Mouse (Mus musculus) embryonic facial prominence, embryonic 13.5 days (tissue): ENCODE measurements around the gene Celf2. TPM values are rescaled to one million over a fixed set of nuclear protein-coding genes. Genes with fewer than 3 reads are reported as not detected.

Source experiments
- ATAC-seq: fragments of 200-750 bp; cut with Nextera tagmentation; 2 replicates; pipeline ENCODE4 v1.8.0; 2017; ENCODE audit warnings: low read depth; ENCODE audit not compliant: insufficient number of reproducible peaks, insufficient read depth, low FRiP score, low TSS enrichment
- H3K27ac ChIP-seq: fragments of 300-500 bp; sonication (generic); 2 replicates; pipeline ENCODE4 v1.5.1; 2015; ENCODE audit warnings: moderate library complexity, mild to moderate bottlenecking, inconsistent platforms
- H3K27me3 ChIP-seq: fragments of 300-500 bp; sonication (generic); 2 replicates; pipeline ENCODE4 v1.6.1; 2015; ENCODE audit warnings: mild to moderate bottlenecking, inconsistent platforms
- H3K36me3 ChIP-seq: fragments of 300-500 bp; sonication (generic); 2 replicates; pipeline ENCODE4 v1.6.1; 2015; ENCODE audit warnings: mild to moderate bottlenecking, inconsistent platforms
- H3K4me1 ChIP-seq: fragments of 300-500 bp; sonication (generic); 2 replicates; pipeline ENCODE4 v1.6.1; 2015; ENCODE audit warnings: inconsistent platforms
- H3K4me2 ChIP-seq: fragments of 300-500 bp; sonication (generic); 2 replicates; pipeline ENCODE4 v1.6.1; 2015; ENCODE audit warnings: moderate library complexity, mild to moderate bottlenecking, inconsistent platforms
- H3K4me3 ChIP-seq: fragments of 300-500 bp; sonication (generic); 2 replicates; pipeline ENCODE4 v1.5.1; 2015; ENCODE audit warnings: mild to moderate bottlenecking, inconsistent platforms
- H3K9ac ChIP-seq: fragments of 300-500 bp; sonication (generic); 2 replicates; pipeline ENCODE4 v1.6.1; 2015; ENCODE audit warnings: mild to moderate bottlenecking, inconsistent platforms
- H3K9me3 ChIP-seq: fragments of 300-500 bp; sonication (generic); 2 replicates; pipeline ENCODE4 v1.6.1; 2016; ENCODE audit warnings: inconsistent platforms
- WGBS: fragments of 180-500 bp; shearing (Covaris S2); methylation state at CpG from one replicate; pipeline ENCODE4 v1.1.7; 2015; ENCODE audit warnings: mixed read lengths; 5-methylcytosine and 5-hydroxymethylcytosine counted together
- polyA plus RNA-seq: library from polyadenylated mRNA; unstranded; fragments of >200 nt; fragmentation: Nextera tagmentation; extraction: Ambion mirVana; gene quantifications from 2 replicates; pipeline ENCODE4 v1.2.1, GENCODE M21; 2015

Celf2 gene
- polyA plus RNA-seq, 1 experiment from 2014 or later: 43.6 TPM

GRCm38 (mm10) chr2:7378736-7379135 lies 130.6 kb downstream of the Celf2 start:
- H3K4me2 ChIP-seq: no peak overlapping the region
- H3K36me3 ChIP-seq: no peaks in the 10 kb centered on the region
- no peaks in the 10 kb centered on the region for H3K4me1 ChIP-seq
- no peak for ATAC-seq
- no peak overlapping the region for H3K27ac ChIP-seq
- H3K27me3 ChIP-seq: no peaks in the 10 kb centered on the region
- no peak overlapping the region for H3K9ac ChIP-seq
- 21% methylated on average over 1 of the region's 1 CpGs for WGBS
- H3K4me3 ChIP-seq: no peak overlapping the region
- no peaks in the 10 kb centered on the region for H3K9me3 ChIP-seq

GRCm38 (mm10) chr2:7377878-7378277 lies 131.5 kb downstream of the Celf2 start:
- WGBS: 92% methylated on average over 1 of the region's 1 CpGs
- H3K9ac ChIP-seq: no peak overlapping the region
- no peaks in the 10 kb centered on the region for H3K36me3 ChIP-seq
- H3K4me1 ChIP-seq: no peaks in the 10 kb centered on the region
- H3K4me3 ChIP-seq: no peak overlapping the region
- no peaks in the 10 kb centered on the region for H3K27me3 ChIP-seq
- ATAC-seq: no peak
- no peaks in the 10 kb centered on the region for H3K9me3 ChIP-seq
- no peak overlapping the region for H3K27ac ChIP-seq
- H3K4me2 ChIP-seq: no peak overlapping the region

GRCm38 (mm10) chr2:7367738-7368137 lies 141.6 kb downstream of the Celf2 start:
- Histone ChIP-seq H3K27ac (no peak overlapping the region), H3K9ac (no peak overlapping the region), H3K4me1 (no peaks in the 10 kb centered on the region), H3K4me3 (no peak overlapping the region), H3K9me3 (no peaks in the 10 kb centered on the region), H3K36me3 (no peaks in the 10 kb centered on the region), H3K27me3 (no peaks in the 10 kb centered on the region), H3K4me2 (no peak overlapping the region)
- ATAC-seq: no peak
- 81% methylated on average over 4 of the region's 4 CpGs for WGBS

- H3K9me3 ChIP-seq: no peaks in the 10 kb centered on the region
- H3K27ac ChIP-seq: no peak overlapping the region
- H3K4me3 ChIP-seq: no peak overlapping the region
- no peak for ATAC-seq
- no peak overlapping the region for H3K9ac ChIP-seq
- 28% methylated on average over 5 of the region's 5 CpGs for WGBS
- H3K4me2 ChIP-seq: no peak overlapping the region
- no peaks in the 10 kb centered on the region for H3K27me3 ChIP-seq
- H3K4me1 ChIP-seq: no peaks in the 10 kb centered on the region
- H3K36me3 ChIP-seq: no peaks in the 10 kb centered on the region
These were observed 149.8 kb downstream of the Celf2 start for GRCm38 (mm10) chr2:7359557-7359956.

DNA sequence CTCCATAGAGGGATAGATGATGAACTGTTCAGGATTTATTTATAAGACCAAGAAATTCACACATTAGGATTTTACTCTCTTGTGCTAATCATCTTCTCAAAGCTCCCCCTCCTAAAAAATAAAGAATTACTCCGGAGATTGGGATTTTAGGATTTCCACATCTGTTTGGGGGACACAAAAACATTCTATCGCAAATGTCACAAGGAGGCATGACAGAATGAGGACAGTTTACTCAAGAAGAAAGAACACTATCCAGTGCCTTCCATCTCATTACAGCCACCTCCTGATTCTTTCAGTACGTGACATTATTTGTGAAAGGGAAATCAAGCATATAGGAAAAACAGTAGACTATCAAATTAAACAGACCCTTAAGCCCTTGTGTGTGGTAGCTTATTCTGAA lies 150.5 kb downstream of the Celf2 start:
- 74% methylated on average over 3 of the region's 3 CpGs for WGBS
- no peak for ATAC-seq
- Histone ChIP-seq H3K9ac (no peak overlapping the region), H3K4me3 (no peak overlapping the region), H3K27ac (no peak overlapping the region), H3K4me1 (no peaks in the 10 kb centered on the region), H3K36me3 (no peaks in the 10 kb centered on the region), H3K9me3 (no peaks in the 10 kb centered on the region), H3K4me2 (no peak overlapping the region), H3K27me3 (no peaks in the 10 kb centered on the region)

DNA sequence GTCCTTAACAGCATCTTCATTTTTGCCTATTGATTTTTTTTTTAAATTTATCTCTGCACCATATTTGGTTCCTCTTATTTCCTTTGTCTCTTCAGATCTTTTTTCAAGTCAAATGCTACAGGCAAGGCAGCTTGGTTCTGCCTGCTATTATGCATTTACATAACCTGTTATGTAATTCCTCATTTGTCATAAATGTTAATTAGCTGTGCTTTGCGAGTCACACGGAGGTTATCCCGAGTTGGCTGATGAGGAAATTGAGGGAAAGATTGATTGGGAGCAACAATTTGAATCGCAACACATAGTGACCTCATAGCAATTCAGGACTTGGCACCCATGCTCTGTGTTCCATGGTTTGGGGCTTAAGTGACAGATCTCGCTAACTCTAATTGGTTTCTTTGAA lies 158.1 kb downstream of the Celf2 start:
- H3K9ac ChIP-seq: no peak overlapping the region
- H3K36me3 ChIP-seq: no peaks in the 10 kb centered on the region
- ATAC-seq: no peak
- no peak overlapping the region for H3K4me3 ChIP-seq
- no peaks in the 10 kb centered on the region for H3K27me3 ChIP-seq
- H3K9me3 ChIP-seq: no peaks in the 10 kb centered on the region
- no peak overlapping the region for H3K4me2 ChIP-seq
- H3K4me1 ChIP-seq: no peaks in the 10 kb centered on the region
- no peak overlapping the region for H3K27ac ChIP-seq
- WGBS: 83% methylated on average over 5 of the region's 5 CpGs

DNA sequence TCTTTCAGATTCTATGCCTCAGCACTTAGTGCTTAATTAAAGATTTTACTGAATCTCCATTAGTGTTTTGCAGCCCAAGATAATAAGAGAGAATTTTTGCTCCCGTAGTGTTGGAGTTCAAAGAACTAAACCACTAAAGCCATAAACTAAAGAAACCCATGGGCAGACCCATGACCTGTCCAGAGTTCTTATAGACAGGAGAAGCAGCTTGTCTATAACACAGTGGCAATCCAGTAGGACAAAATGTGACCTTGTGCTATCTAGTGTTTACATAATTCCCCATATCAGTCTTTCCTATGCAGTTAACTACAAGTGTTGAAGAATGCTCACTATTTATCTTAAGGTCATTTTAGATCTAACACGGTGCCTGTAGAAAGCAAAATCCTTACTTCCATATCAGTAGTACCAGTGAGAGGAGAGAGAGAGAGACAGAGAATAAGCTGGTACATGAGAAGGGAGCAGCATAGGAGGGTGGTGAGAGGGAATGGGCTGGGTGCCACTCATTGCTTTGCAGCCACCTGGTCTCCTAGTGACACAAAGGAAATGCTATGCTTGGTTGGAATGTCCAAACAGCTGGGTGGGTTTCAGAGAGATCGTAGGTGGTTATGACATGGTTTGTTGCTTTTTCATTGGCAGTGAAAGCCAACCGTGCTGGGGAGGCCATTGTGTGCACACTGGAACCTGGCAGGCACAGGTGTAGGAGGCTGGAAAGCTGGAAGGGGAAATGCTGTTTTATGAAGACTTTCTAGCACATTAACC lies 162.5 kb downstream of the Celf2 start:
- no peak overlapping the region for H3K9ac ChIP-seq
- no peaks in the 10 kb centered on the region for H3K36me3 ChIP-seq
- H3K27me3 ChIP-seq: no peaks in the 10 kb centered on the region
- H3K27ac ChIP-seq: no peak overlapping the region
- H3K4me2 ChIP-seq: no peak overlapping the region
- no peaks in the 10 kb centered on the region; the same call in 1 of the 2 replicates for H3K9me3 ChIP-seq
- ATAC-seq: no peak
- no peak overlapping the region for H3K4me3 ChIP-seq
- WGBS: 80% methylated on average over 4 of the region's 4 CpGs
- H3K4me1 ChIP-seq: 0 out of 2 replicates have a peak, but pooled peaks cover 6% of the 10 kb centered on the region

DNA sequence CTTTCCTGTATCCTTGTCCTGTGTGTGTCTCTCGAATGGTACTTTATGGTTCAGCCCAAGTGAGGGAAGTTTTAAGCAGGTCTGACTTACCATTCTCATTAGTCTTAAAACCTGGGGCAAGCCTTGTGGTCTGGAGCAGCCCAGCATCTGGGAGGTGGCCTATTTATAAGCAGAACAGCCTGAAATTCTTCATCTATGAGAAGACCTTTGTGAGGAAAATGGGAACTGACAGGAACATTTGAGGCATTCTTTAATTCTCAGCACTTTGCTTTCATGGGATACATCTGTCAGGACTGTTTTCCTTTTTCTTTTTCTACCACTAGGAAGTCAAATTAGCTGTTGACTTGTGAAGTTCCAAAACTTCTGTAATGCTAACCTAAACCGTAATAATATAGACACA lies 164.4 kb downstream of the Celf2 start:
- Histone ChIP-seq H3K27me3 (no peaks in the 10 kb centered on the region), H3K4me2 (no peak overlapping the region), H3K36me3 (no peaks in the 10 kb centered on the region), H3K27ac (no peak overlapping the region), H3K4me3 (no peak overlapping the region), H3K4me1 (0 out of 2 replicates have a peak, but pooled peaks cover 6% of the 10 kb centered on the region), H3K9me3 (no peaks in the 10 kb centered on the region; the same call in 1 of the 2 replicates), H3K9ac (no peak overlapping the region)
- 65% methylated on average over 2 of the region's 2 CpGs for WGBS
- no peak for ATAC-seq

DNA sequence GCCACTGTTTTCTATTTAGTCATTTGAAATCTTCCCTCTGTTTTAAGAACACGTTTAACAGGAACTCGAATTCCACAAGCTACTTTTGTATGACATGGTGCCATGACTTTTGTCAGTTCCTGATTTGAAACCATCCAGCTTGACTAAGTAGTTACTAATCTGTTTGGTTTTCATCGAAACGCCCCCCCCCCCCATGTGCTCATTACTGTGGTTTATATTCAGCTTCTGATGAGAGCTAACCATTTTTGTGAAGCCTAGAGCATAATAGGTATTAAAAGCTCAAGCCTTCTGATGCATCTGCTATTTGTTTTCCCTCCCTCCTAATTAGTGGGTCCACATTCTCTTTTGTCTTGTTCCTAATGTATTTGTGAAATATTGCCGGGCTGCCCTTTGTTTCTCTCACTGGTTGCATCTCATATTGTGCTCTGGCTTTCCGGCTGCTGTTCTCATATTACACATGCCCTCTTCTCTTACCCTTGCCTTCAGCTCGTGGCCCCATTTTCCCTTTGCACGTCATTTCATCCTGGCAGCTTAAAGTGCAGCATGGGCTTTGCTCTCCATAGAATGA lies 166.4 kb downstream of the Celf2 start:
- WGBS: 53% methylated on average over 8 of the region's 8 CpGs
- ATAC-seq: no peak

GRCm38 (mm10) chr2:7334846-7335245 lies 174.5 kb downstream of the Celf2 start:
- ATAC-seq: no peak
- 38% methylated on average over 2 of the region's 2 CpGs for WGBS
- Histone ChIP-seq H3K27me3 (no peaks in the 10 kb centered on the region), H3K4me1 (no peaks in the 10 kb centered on the region), H3K4me2 (no peak overlapping the region), H3K4me3 (no peak overlapping the region), H3K36me3 (no peaks in the 10 kb centered on the region), H3K9me3 (no peaks in the 10 kb centered on the region), H3K9ac (no peak overlapping the region), H3K27ac (no peak overlapping the region)

More for the DNA sequence above, 166.4 kb downstream of the Celf2 start:
- H3K9me3 ChIP-seq: no peaks in the 10 kb centered on the region; the same call in 1 of the 2 replicates
- no peak overlapping the region for H3K9ac ChIP-seq
- H3K4me2 ChIP-seq: no peak overlapping the region
- 0 out of 2 replicates have a peak, but pooled peaks cover 6% of the 10 kb centered on the region for H3K4me1 ChIP-seq
- H3K27ac ChIP-seq: no peak overlapping the region
- no peaks in the 10 kb centered on the region for H3K36me3 ChIP-seq
- H3K27me3 ChIP-seq: no peaks in the 10 kb centered on the region
- no peak overlapping the region for H3K4me3 ChIP-seq

- no peak for ATAC-seq
These were observed 181.1 kb downstream of the Celf2 start for GRCm38 (mm10) chr2:7328018-7328899.

More at GRCm38 (mm10) chr2:7328018-7328899, 181.1 kb downstream of the Celf2 start:
- H3K4me3 ChIP-seq: no peak overlapping the region
- WGBS: 76% methylated on average over 8 of the region's 8 CpGs
- no peaks in the 10 kb centered on the region for H3K4me1 ChIP-seq
- H3K27me3 ChIP-seq: no peaks in the 10 kb centered on the region
- no peak overlapping the region for H3K4me2 ChIP-seq
- H3K9me3 ChIP-seq: no peaks in the 10 kb centered on the region
- H3K27ac ChIP-seq: no peak overlapping the region
- no peaks in the 10 kb centered on the region for H3K36me3 ChIP-seq
- no peak overlapping the region for H3K9ac ChIP-seq
